Mouse (Mus musculus): Measurements from ENCODE around the gene Abca4. TPM values are rescaled to one million over a fixed set of nuclear protein-coding genes. Genes with fewer than 3 reads are reported as not detected.

Gene Abca4
- polyA plus RNA-seq, 1 experiment: 0.38 TPM

DNA sequence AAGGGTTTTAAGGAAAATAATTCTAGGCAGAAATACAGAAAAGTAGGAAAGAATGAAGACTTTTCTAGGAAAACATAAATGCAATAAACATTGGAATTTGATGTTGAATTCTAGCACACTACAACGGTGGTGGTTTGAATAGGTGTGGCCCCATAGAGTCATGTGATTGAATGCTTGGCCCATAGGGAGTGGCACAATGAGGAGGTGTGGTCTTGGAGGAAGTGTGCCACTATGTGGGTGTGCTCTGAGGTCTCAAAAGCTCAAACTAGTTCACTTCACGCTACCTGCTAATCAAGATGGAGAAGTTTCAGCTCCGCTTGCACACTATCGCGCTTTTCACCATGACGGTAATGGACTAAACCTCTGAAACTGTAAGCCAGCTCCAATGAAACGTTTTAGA lies 25.8 kb upstream of the Abca4 start:
- Histone ChIP-seq H3K4me1 (ENCODE audit: control insufficient read depth, insufficient read depth, low read length) (no peaks in the 10 kb centered on the region), H3K4me3 (ENCODE audit: control insufficient read depth, low read depth, low read length) (no peak overlapping the region), H3K27me3 (ENCODE audit: control insufficient read depth, insufficient read depth, low read length) (no peaks in the 10 kb centered on the region), H3K27ac (ENCODE audit: control insufficient read depth, insufficient read depth, low read depth, low read length) (no peak overlapping the region), H3K36me3 (ENCODE audit: control insufficient read depth, insufficient read depth, low read length) (peaks cover 2% of the 10 kb centered on the region)
- no peak for TF ChIP-seq CTCF (IDR thresholded peaks at IDR 0.05; ENCODE audit: control insufficient read depth, insufficient read depth, insufficient replicate concordance, low read depth, low read length)
- TF ChIP-seq POLR2A (IDR thresholded peaks at IDR 0.05; ENCODE audit: control insufficient read depth, low read depth, low read length): no peak

DNA sequence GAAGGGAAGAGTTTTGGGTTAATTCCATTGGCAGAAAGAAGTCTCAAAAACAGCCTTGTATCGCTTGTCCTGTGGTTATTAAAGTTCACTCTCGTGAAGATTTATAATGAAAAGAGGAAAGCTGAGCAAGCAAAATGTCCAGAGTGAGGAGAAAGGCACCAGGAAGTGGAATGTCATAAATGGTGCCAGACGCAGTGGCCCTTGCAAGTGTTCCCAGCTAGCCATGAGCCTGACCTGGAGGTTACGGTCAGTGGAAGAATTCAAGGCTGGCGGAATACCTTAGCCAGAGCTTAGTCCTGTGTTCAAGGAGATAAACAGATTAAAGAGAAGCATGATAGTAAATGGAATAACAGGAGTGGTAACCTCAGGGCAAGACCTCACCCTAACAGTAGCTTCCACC lies 25.1 kb upstream of the Abca4 start:
- no peaks in the 10 kb centered on the region; the same call in 1 of the 2 replicates for H3K36me3 ChIP-seq (ENCODE audit: control insufficient read depth, insufficient read depth, low read length)
- no peak overlapping the region for H3K27ac ChIP-seq (ENCODE audit: control insufficient read depth, insufficient read depth, low read depth, low read length)
- H3K4me1 ChIP-seq (ENCODE audit: control insufficient read depth, insufficient read depth, low read length): no peaks in the 10 kb centered on the region
- no peaks in the 10 kb centered on the region for H3K27me3 ChIP-seq (ENCODE audit: control insufficient read depth, insufficient read depth, low read length)
- TF ChIP-seq POLR2A (IDR thresholded peaks at IDR 0.05; ENCODE audit: control insufficient read depth, low read depth, low read length) (no peak), CTCF (IDR thresholded peaks at IDR 0.05; ENCODE audit: control insufficient read depth, insufficient read depth, insufficient replicate concordance, low read depth, low read length) (no peak)
- H3K4me3 ChIP-seq (ENCODE audit: control insufficient read depth, low read depth, low read length): no peak overlapping the region

DNA sequence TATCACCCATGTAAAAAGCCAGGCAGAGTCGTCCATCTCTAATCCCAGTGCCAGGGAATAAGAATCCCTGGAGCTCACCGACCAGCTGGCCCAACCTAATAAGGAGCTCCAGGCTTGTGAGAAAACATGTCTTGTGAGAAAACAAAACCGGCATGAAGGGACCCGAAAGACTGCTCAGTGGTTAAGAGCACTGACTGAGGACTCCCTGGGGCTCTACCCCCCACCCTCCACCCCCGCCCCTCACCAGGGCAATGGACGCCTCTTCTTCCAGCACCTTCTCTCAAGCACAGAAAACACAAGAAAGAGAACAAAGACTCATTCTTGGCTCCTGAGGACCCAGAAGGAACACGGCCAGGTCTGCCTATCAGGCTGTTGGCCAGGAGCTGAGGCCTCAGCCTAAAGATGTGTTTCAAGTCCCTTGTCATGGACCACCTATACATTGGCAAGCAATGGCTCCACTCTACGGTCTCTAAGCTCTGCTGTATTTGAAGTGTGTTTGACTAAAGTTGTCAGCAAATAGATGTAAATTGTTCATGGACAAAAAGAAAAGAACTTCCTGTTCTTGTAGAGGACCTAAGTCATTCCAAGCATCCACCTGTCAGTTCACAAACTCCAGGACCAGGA lies 23.1 kb upstream of the Abca4 start:
- Histone ChIP-seq H3K27me3 (ENCODE audit: control insufficient read depth, insufficient read depth, low read length) (no peaks in the 10 kb centered on the region), H3K4me3 (ENCODE audit: control insufficient read depth, low read depth, low read length) (no peak overlapping the region), H3K27ac (ENCODE audit: control insufficient read depth, insufficient read depth, low read depth, low read length) (no peak overlapping the region), H3K36me3 (ENCODE audit: control insufficient read depth, insufficient read depth, low read length) (no peaks in the 10 kb centered on the region), H3K4me1 (ENCODE audit: control insufficient read depth, insufficient read depth, low read length) (no peaks in the 10 kb centered on the region)
- TF ChIP-seq POLR2A (IDR thresholded peaks at IDR 0.05; ENCODE audit: control insufficient read depth, low read depth, low read length) (no peak), CTCF (IDR thresholded peaks at IDR 0.05; ENCODE audit: control insufficient read depth, insufficient read depth, insufficient replicate concordance, low read depth, low read length) (no peak)

DNA sequence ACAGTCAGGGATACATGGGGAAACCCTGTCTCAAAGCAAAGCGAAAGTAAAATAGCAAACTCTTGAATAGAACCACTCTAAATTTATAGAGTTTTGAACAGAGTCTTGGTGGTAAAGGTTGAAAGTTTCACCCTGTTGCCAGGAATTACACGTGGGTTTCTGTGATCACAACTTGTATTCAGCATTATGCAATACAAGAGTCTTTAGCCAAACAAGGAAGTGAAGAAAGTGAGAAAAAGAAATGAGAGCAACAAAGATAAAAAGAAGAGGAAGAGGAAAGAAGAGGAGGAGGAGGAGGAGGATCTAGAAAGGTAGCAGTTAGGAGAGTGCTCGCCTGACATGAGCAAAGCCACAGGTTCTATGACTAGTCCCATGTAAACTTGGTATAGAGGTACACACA lies 21.9 kb upstream of the Abca4 start:
- H3K36me3 ChIP-seq (ENCODE audit: control insufficient read depth, insufficient read depth, low read length): no peaks in the 10 kb centered on the region
- no peak overlapping the region for H3K27ac ChIP-seq (ENCODE audit: control insufficient read depth, insufficient read depth, low read depth, low read length)
- no peak for TF ChIP-seq POLR2A (IDR thresholded peaks at IDR 0.05; ENCODE audit: control insufficient read depth, low read depth, low read length)
- no peak for TF ChIP-seq CTCF (IDR thresholded peaks at IDR 0.05; ENCODE audit: control insufficient read depth, insufficient read depth, insufficient replicate concordance, low read depth, low read length)

DNA sequence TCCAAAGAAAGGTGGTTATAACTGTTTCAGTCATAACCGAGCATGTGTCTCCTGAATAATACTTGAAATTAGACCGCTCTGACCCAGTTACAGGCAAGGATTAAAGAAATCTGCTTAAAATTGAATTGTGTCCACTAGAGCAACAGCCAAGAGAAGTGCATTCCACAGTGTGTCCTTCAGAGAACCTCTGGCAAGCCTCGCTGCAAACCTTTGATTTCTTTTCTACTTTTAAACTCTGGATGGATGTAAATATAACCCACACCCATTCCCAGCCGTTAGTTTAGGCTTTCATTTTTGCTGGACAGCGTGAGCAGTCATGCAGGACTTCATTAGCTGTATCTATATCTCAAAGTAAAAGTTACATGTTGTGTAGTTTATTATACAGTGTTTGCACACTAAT lies 17.6 kb upstream of the Abca4 start:
- Histone ChIP-seq H3K27ac (ENCODE audit: control insufficient read depth, insufficient read depth, low read depth, low read length) (peak overlapping the region; percentile 42; the same call in 1 of the 2 replicates), H3K4me1 (ENCODE audit: control insufficient read depth, insufficient read depth, low read length) (peaks cover 2% of the 10 kb centered on the region; the same call in 1 of the 2 replicates), H3K27me3 (ENCODE audit: control insufficient read depth, insufficient read depth, low read length) (no peaks in the 10 kb centered on the region), H3K36me3 (ENCODE audit: control insufficient read depth, insufficient read depth, low read length) (no peaks in the 10 kb centered on the region), H3K4me3 (ENCODE audit: control insufficient read depth, low read depth, low read length) (no peak overlapping the region)
- TF ChIP-seq POLR2A (IDR thresholded peaks at IDR 0.05; ENCODE audit: control insufficient read depth, low read depth, low read length): no peak
- no peak for TF ChIP-seq CTCF (IDR thresholded peaks at IDR 0.05; ENCODE audit: control insufficient read depth, insufficient read depth, insufficient replicate concordance, low read depth, low read length)

More for the DNA sequence above, 21.9 kb upstream of the Abca4 start:
- no peak overlapping the region for H3K4me3 ChIP-seq (ENCODE audit: control insufficient read depth, low read depth, low read length)
- no peaks in the 10 kb centered on the region for H3K4me1 ChIP-seq (ENCODE audit: control insufficient read depth, insufficient read depth, low read length)
- H3K27me3 ChIP-seq (ENCODE audit: control insufficient read depth, insufficient read depth, low read length): no peaks in the 10 kb centered on the region

DNA sequence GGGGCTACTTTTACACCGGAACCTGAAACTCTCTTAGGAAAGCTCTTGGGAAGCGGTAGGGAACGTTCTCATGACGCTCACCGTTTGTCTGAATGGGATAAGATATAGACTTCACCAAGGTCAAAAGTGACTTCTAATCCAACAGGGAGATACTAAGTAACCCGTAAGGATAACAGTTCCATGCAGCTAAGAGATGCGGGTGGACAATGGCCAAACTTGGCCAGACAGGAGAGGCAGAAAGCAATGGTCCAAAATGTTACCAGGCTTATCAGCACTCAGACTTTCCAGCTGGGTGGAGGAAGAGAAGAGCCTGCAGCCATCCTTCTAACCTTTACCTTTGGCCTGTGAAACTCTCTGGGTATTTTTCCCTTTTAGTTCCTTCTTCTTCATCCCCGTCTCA lies 16.5 kb upstream of the Abca4 start:
- TF ChIP-seq POLR2A (IDR thresholded peaks at IDR 0.05; ENCODE audit: control insufficient read depth, low read depth, low read length) (no peak), CTCF (IDR thresholded peaks at IDR 0.05; ENCODE audit: control insufficient read depth, insufficient read depth, insufficient replicate concordance, low read depth, low read length) (no peak)
- no peaks in the 10 kb centered on the region for H3K27me3 ChIP-seq (ENCODE audit: control insufficient read depth, insufficient read depth, low read length)
- peaks cover 2% of the 10 kb centered on the region for H3K4me1 ChIP-seq (ENCODE audit: control insufficient read depth, insufficient read depth, low read length)
- no peak overlapping the region for H3K4me3 ChIP-seq (ENCODE audit: control insufficient read depth, low read depth, low read length)
- H3K36me3 ChIP-seq (ENCODE audit: control insufficient read depth, insufficient read depth, low read length): no peaks in the 10 kb centered on the region
- H3K27ac ChIP-seq (ENCODE audit: control insufficient read depth, insufficient read depth, low read depth, low read length): peak overlapping the region; percentile 67

DNA sequence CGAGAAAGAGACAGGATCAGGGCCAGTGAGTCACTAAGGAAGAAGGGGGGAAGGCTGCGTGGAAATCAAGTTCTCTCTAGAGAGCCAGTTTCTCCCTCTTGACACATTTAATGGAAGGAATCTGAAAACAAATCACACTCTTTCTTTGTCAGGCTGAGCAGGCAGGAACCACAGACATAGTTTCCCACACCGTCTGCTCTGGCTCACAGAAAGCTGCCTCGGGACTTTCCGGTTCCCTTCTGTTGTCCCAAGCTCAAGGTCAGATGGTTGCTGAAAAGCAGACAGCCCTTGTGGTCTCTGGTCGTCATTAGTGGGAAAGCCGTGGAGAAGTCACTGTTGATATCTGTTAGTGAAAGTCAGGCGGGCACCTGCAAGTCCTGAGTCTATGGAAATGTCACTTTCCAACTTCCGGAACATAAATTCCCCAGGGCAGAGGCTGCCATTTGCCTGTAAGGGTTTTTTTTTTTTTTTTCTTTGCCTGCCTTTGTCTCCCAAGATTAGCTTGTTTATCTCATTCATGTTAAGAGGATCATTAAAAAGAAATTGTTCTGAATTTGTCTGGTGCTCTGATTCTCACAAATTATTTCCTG lies 10.9 kb upstream of the Abca4 start:
- TF ChIP-seq POLR2A (IDR thresholded peaks at IDR 0.05; ENCODE audit: control insufficient read depth, low read depth, low read length): no peak
- no peak for TF ChIP-seq CTCF (IDR thresholded peaks at IDR 0.05; ENCODE audit: control insufficient read depth, insufficient read depth, insufficient replicate concordance, low read depth, low read length)
- H3K36me3 ChIP-seq (ENCODE audit: control insufficient read depth, insufficient read depth, low read length): no peaks in the 10 kb centered on the region
- H3K27me3 ChIP-seq (ENCODE audit: control insufficient read depth, insufficient read depth, low read length): no peaks in the 10 kb centered on the region
- peaks cover 4% of the 10 kb centered on the region for H3K4me1 ChIP-seq (ENCODE audit: control insufficient read depth, insufficient read depth, low read length)
- peak overlapping the region; percentile 44 for H3K27ac ChIP-seq (ENCODE audit: control insufficient read depth, insufficient read depth, low read depth, low read length)
- no peak overlapping the region for H3K4me3 ChIP-seq (ENCODE audit: control insufficient read depth, low read depth, low read length)
